Mouse (Mus musculus): Measurements from ENCODE around the gene Rasgrp2. TPM values are rescaled to one million over a fixed set of nuclear protein-coding genes. Genes with fewer than 3 reads are reported as not detected.

Gene Rasgrp2
- polyA plus RNA-seq (2015; fragmentation: Nextera tagmentation; extraction: Ambion mirVana), result 105 and 121 TPM in 2 replicates

GRCm38 (mm10) chr19:6399285-6400095 lies at the start of gene Rasgrp2:
Rasgrp2 (plus strand) TSS chr19:6399340.
- peak within 1 kb of the TSS; percentile 72 for H3K27ac ChIP-seq (ENCODE audit: low read length)

GRCm38 (mm10) chr19:6351431-6352106 lies 47.6 kb upstream of the Rasgrp2 start:
- no peak for ATAC-seq (ENCODE audit: low FRiP score, low TSS enrichment)
- Histone ChIP-seq H3K27me3 (ENCODE audit: insufficient read depth, low read length) (no peaks in the 10 kb centered on the region), H3K9ac (replicated peaks; ENCODE audit: low read length) (0 out of 2 replicates have a peak overlapping the region, but pooled peaks have one; percentile 15), H3K27ac (ENCODE audit: low read length) (no peak overlapping the region), H3K4me2 (replicated peaks; ENCODE audit: low read depth, low read length) (no peak overlapping the region), H3K4me3 (ENCODE audit: low read length) (no peak overlapping the region), H3K4me1 (ENCODE audit: insufficient read depth, low read length) (peaks cover 19% of the 10 kb centered on the region), H3K9me3 (ENCODE audit: low read length) (no peaks in the 10 kb centered on the region), H3K36me3 (ENCODE audit: insufficient read depth, low read length) (peaks cover 12% of the 10 kb centered on the region; the same call in 1 of the 2 replicates)
- WGBS, result 70% methylated on average over 14 of the region's 14 CpGs

More at GRCm38 (mm10) chr19:6399285-6400095, at the start of gene Rasgrp2:
- peak within 1 kb of the TSS; percentile 99 for H3K4me2 ChIP-seq (replicated peaks; ENCODE audit: low read depth, low read length)
- H3K36me3 ChIP-seq (ENCODE audit: insufficient read depth, low read length), result no peaks in the 10 kb centered on the region
- H3K27me3 ChIP-seq (ENCODE audit: insufficient read depth, low read length), result 0 out of 2 replicates have a peak, but pooled peaks cover 7% of the 10 kb centered on the region
- H3K9ac ChIP-seq (replicated peaks; ENCODE audit: low read length), result peak within 1 kb of the TSS; percentile 76
- H3K9me3 ChIP-seq (ENCODE audit: low read length), result no peaks in the 10 kb centered on the region
- ATAC-seq (ENCODE audit: low FRiP score, low TSS enrichment), result 0 out of 2 replicates have a peak, but pooled peaks have one; percentile 9
- under 1% methylated on average over 57 of the region's 87 CpGs for WGBS
- peak within 1 kb of the TSS; percentile 69 for H3K4me3 ChIP-seq (ENCODE audit: low read length)
- peaks cover 47% of the 10 kb centered on the region for H3K4me1 ChIP-seq (ENCODE audit: insufficient read depth, low read length)

- Histone ChIP-seq H3K9ac (replicated peaks; ENCODE audit: low read length) (no peak overlapping the region), H3K9me3 (ENCODE audit: low read length) (no peaks in the 10 kb centered on the region), H3K27ac (ENCODE audit: low read length) (no peak overlapping the region), H3K4me3 (ENCODE audit: low read length) (no peak overlapping the region), H3K4me2 (replicated peaks; ENCODE audit: low read depth, low read length) (no peak overlapping the region), H3K27me3 (ENCODE audit: insufficient read depth, low read length) (no peaks in the 10 kb centered on the region), H3K4me1 (ENCODE audit: insufficient read depth, low read length) (peaks cover 19% of the 10 kb centered on the region), H3K36me3 (ENCODE audit: insufficient read depth, low read length) (peaks cover 8% of the 10 kb centered on the region; the same call in 1 of the 2 replicates)
- ATAC-seq (ENCODE audit: low FRiP score, low TSS enrichment), result no peak
- 91% methylated on average over 2 of the region's 2 CpGs for WGBS
Measured at GRCm38 (mm10) chr19:6352107-6352505, 47.0 kb upstream of the Rasgrp2 start.

- H3K9ac ChIP-seq (replicated peaks; ENCODE audit: low read length), result no peak overlapping the region
- H3K4me1 ChIP-seq (ENCODE audit: insufficient read depth, low read length), result peaks cover 8% of the 10 kb centered on the region
- 51% methylated on average over 7 of the region's 7 CpGs for WGBS
- H3K27me3 ChIP-seq (ENCODE audit: insufficient read depth, low read length), result no peaks in the 10 kb centered on the region
- H3K4me2 ChIP-seq (replicated peaks; ENCODE audit: low read depth, low read length), result no peak overlapping the region
- H3K4me3 ChIP-seq (ENCODE audit: low read length), result no peak overlapping the region
- no peak overlapping the region for H3K27ac ChIP-seq (ENCODE audit: low read length)
- no peaks in the 10 kb centered on the region for H3K9me3 ChIP-seq (ENCODE audit: low read length)
- peaks cover 6% of the 10 kb centered on the region; the same call in 1 of the 2 replicates for H3K36me3 ChIP-seq (ENCODE audit: insufficient read depth, low read length)
- ATAC-seq (ENCODE audit: low FRiP score, low TSS enrichment), result peak; percentile 18; the same call in 1 of the 2 replicates
Measured at GRCm38 (mm10) chr19:6354030-6354429, 45.1 kb upstream of the Rasgrp2 start.

GRCm38 (mm10) chr19:6361291-6361690 lies 37.8 kb upstream of the Rasgrp2 start:
- Histone ChIP-seq H3K4me2 (replicated peaks; ENCODE audit: low read depth, low read length) (no peak overlapping the region), H3K4me1 (ENCODE audit: insufficient read depth, low read length) (peaks cover 18% of the 10 kb centered on the region), H3K9me3 (ENCODE audit: low read length) (no peaks in the 10 kb centered on the region), H3K36me3 (ENCODE audit: insufficient read depth, low read length) (peaks cover 13% of the 10 kb centered on the region), H3K4me3 (ENCODE audit: low read length) (no peak overlapping the region), H3K9ac (replicated peaks; ENCODE audit: low read length) (no peak overlapping the region), H3K27me3 (ENCODE audit: insufficient read depth, low read length) (no peaks in the 10 kb centered on the region), H3K27ac (ENCODE audit: low read length) (no peak overlapping the region)
- ATAC-seq (ENCODE audit: low FRiP score, low TSS enrichment), result no peak
- WGBS, result 92% methylated on average over 3 of the region's 3 CpGs

- Histone ChIP-seq H3K9me3 (ENCODE audit: low read length) (no peaks in the 10 kb centered on the region), H3K4me2 (replicated peaks; ENCODE audit: low read depth, low read length) (peak overlapping the region; percentile 72), H3K4me3 (ENCODE audit: low read length) (peak overlapping the region; percentile 98), H3K4me1 (ENCODE audit: insufficient read depth, low read length) (peaks cover 23% of the 10 kb centered on the region), H3K36me3 (ENCODE audit: insufficient read depth, low read length) (peaks cover 28% of the 10 kb centered on the region), H3K27me3 (ENCODE audit: insufficient read depth, low read length) (no peaks in the 10 kb centered on the region), H3K27ac (ENCODE audit: low read length) (peak overlapping the region; percentile 88), H3K9ac (replicated peaks; ENCODE audit: low read length) (peak overlapping the region; percentile 71)
- 1% methylated on average over 11 of the region's 11 CpGs for WGBS
- ATAC-seq (ENCODE audit: low FRiP score, low TSS enrichment), result no peak
Measured at GRCm38 (mm10) chr19:6363091-6363410, 36.1 kb upstream of the Rasgrp2 start.

GRCm38 (mm10) chr19:6363411-6364240 lies 35.5 kb upstream of the Rasgrp2 start, which contains the start of gene Sf1:
Sf1 (plus strand) TSS chr19:6363690.
- peak within 1 kb of the TSS; percentile 94 for H3K4me2 ChIP-seq (replicated peaks; ENCODE audit: low read depth, low read length)
- H3K4me3 ChIP-seq (ENCODE audit: low read length), result peak within 1 kb of the TSS; percentile 98
- peak; percentile 99 for ATAC-seq (ENCODE audit: low FRiP score, low TSS enrichment)
- H3K9me3 ChIP-seq (ENCODE audit: low read length), result no peaks in the 10 kb centered on the region
- peak within 1 kb of the TSS; percentile 99 for H3K9ac ChIP-seq (replicated peaks; ENCODE audit: low read length)
- under 1% methylated on average over 80 of the region's 85 CpGs for WGBS
- peaks cover 34% of the 10 kb centered on the region for H3K36me3 ChIP-seq (ENCODE audit: insufficient read depth, low read length)
- H3K27ac ChIP-seq (ENCODE audit: low read length), result peak within 1 kb of the TSS; percentile 98
- no peaks in the 10 kb centered on the region for H3K27me3 ChIP-seq (ENCODE audit: insufficient read depth, low read length)
- H3K4me1 ChIP-seq (ENCODE audit: insufficient read depth, low read length), result peaks cover 23% of the 10 kb centered on the region

- H3K27me3 ChIP-seq (ENCODE audit: insufficient read depth, low read length), result no peaks in the 10 kb centered on the region
- H3K9me3 ChIP-seq (ENCODE audit: low read length), result no peaks in the 10 kb centered on the region
- H3K9ac ChIP-seq (replicated peaks; ENCODE audit: low read length), result peak overlapping the region; percentile 99
- peaks cover 38% of the 10 kb centered on the region for H3K36me3 ChIP-seq (ENCODE audit: insufficient read depth, low read length)
- H3K4me1 ChIP-seq (ENCODE audit: insufficient read depth, low read length), result peaks cover 23% of the 10 kb centered on the region
- under 1% methylated on average over 51 of the region's 55 CpGs for WGBS
- ATAC-seq (ENCODE audit: low FRiP score, low TSS enrichment), result no peak; the same call in 1 of the 2 replicates
- peak overlapping the region; percentile 98 for H3K27ac ChIP-seq (ENCODE audit: low read length)
- H3K4me2 ChIP-seq (replicated peaks; ENCODE audit: low read depth, low read length), result peak overlapping the region; percentile 94
- peak overlapping the region; percentile 98 for H3K4me3 ChIP-seq (ENCODE audit: low read length)
Measured at GRCm38 (mm10) chr19:6364317-6364725, 34.8 kb upstream of the Rasgrp2 start.

GRCm38 (mm10) chr19:6364842-6365241 lies 34.3 kb upstream of the Rasgrp2 start:
- peak overlapping the region; percentile 98 for H3K27ac ChIP-seq (ENCODE audit: low read length)
- WGBS, result 1% methylated on average over 2 of the region's 2 CpGs

More at GRCm38 (mm10) chr19:6364842-6365241, 34.3 kb upstream of the Rasgrp2 start:
- peak overlapping the region; percentile 94 for H3K4me2 ChIP-seq (replicated peaks; ENCODE audit: low read depth, low read length)
- H3K9ac ChIP-seq (replicated peaks; ENCODE audit: low read length), result peak overlapping the region; percentile 99
- no peaks in the 10 kb centered on the region for H3K27me3 ChIP-seq (ENCODE audit: insufficient read depth, low read length)
- H3K36me3 ChIP-seq (ENCODE audit: insufficient read depth, low read length), result peaks cover 41% of the 10 kb centered on the region
- H3K9me3 ChIP-seq (ENCODE audit: low read length), result no peaks in the 10 kb centered on the region
- no peak for ATAC-seq (ENCODE audit: low FRiP score, low TSS enrichment)
- peak overlapping the region; percentile 98 for H3K4me3 ChIP-seq (ENCODE audit: low read length)
- H3K4me1 ChIP-seq (ENCODE audit: insufficient read depth, low read length), result peaks cover 23% of the 10 kb centered on the region
